Mouse (Mus musculus): ENCODE results near the gene Hoxc13. TPM values are rescaled to one million over a fixed set of nuclear protein-coding genes. Genes with fewer than 3 reads are reported as not detected.

Hoxc13 gene
- polyA plus RNA-seq, 1 experiment from 2014 or later: not detected

DNA sequence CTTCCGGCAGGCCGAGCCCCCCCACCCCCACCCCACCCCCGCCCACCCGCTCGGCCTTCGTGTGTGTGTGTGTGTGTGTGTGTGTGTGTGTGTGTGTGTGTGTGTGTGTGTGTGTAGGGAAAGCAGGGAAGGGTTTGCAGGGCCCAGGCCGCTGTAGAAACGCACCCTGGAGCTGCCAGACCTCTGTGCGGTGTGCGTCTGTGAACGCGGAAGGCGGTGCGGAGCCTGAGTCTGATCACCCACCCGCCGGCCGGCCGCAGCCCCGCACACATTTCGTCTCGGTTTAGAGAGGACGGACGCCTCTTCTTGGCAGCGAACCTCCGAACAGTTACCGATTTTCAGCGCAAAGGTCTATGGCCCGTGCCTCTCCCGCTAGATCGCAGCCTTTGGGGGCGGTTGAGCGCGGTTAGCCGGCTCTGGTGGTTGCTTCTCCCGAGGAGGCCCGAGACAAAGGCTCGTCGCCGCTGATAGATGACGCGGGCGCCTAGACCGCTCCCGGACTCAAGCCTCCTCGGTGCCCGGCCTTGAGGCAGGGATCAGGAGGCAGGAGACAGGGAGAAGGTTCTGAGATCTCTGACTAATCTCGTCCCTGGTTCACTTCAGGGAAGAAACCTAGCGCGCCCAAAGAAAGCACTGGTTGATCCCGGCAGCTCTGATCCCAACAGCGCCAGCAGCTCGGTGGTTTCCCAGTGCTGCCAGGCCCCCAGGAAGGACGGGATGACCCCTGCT is 22.0 kb downstream of the Hoxc13 start:
- 0 out of 2 replicates have a peak overlapping the region, but pooled peaks have one; percentile 21 for H3K9ac ChIP-seq
- under 1% methylated on average over 53 of the region's 53 CpGs for WGBS

DNA sequence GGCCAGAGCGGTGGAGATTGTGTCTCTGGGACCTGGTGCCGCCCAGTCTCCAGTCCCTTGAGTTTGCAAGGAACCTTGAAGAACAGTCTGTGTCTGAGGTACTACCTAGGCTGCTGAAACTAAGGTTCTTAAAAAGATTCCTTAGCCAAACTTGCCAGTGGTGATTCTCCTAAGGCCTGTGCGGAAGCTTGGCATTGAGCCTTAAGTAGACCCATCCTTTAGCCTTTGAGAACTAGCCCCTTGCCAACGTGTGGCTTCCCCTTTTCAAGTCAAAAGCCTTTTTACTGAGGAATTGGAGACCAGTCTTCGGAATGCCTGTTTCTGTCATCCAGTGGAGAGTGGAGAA is 22.5 kb downstream of the Hoxc13 start:
- Histone ChIP-seq H3K27ac (no peak overlapping the region), H3K27me3 (peaks cover 100% of the 10 kb centered on the region), H3K4me1 (peaks cover 18% of the 10 kb centered on the region), H3K9ac (no peak overlapping the region), H3K4me2 (peak overlapping the region; percentile 60), H3K4me3 (replicated peaks) (peak overlapping the region; percentile 41; the same call in 1 of the 2 replicates), H3K9me3 (replicated peaks) (no peaks in the 10 kb centered on the region), H3K36me3 (no peaks in the 10 kb centered on the region)
- peak; percentile 65; the same call in 1 of the 2 replicates for ATAC-seq (replicated peaks; ENCODE audit: low FRiP score)
- WGBS: 8% methylated on average over 5 of the region's 5 CpGs

More for the DNA sequence above, 22.0 kb downstream of the Hoxc13 start:
- Histone ChIP-seq H3K36me3 (no peaks in the 10 kb centered on the region), H3K4me1 (peaks cover 18% of the 10 kb centered on the region), H3K9me3 (replicated peaks) (no peaks in the 10 kb centered on the region), H3K4me3 (replicated peaks) (peak overlapping the region; percentile 41), H3K4me2 (peak overlapping the region; percentile 60), H3K27ac (no peak overlapping the region), H3K27me3 (peaks cover 100% of the 10 kb centered on the region)
- ATAC-seq (replicated peaks; ENCODE audit: low FRiP score): peak; percentile 61

DNA sequence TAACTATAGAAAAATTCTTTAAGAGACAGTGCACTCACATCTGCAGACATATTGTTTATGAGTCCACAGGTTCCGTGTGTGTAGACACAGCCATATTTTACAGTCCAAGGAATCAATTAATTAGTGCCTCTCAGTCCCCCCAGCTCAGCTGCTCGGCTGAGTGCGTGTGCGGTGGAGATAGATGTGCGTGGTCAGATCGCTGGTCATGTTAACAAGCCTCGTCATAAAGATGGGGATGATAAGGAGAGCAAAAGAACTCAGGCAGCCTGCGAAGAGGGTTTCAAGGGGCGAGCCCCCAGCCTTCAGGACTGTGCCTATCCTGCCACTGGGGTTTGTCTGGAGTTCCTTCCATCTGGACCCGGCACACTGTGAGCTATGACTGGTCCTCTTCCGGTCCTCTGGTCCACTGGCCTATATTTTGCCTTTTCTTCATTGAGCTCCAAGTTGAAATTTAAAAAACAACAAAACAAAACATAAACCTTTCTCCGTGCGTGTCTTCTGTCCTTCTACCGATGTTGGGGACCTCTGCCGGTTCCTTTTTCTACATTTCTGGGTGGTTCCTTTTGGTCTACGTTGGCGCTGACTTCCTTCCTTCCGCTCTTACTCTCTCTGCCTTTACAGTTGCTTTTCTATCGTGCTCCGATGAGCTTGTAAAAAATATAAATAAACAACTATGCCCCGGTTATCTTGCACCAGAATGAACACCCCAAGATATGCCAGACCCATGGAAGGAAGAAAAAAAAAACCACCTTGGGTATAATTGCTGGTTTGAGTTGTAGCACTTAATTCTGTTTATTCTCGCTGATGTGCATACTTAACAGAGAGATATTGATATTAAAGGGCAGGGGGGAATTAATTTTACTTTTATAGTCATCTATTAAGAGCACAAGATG is 24.5 kb downstream of the Hoxc13 start:
- H3K4me2 ChIP-seq: no peak overlapping the region
- peaks cover 16% of the 10 kb centered on the region for H3K4me1 ChIP-seq
- H3K36me3 ChIP-seq: no peaks in the 10 kb centered on the region
- no peaks in the 10 kb centered on the region for H3K9me3 ChIP-seq (replicated peaks)
- no peak overlapping the region for H3K9ac ChIP-seq
- H3K4me3 ChIP-seq (replicated peaks): no peak overlapping the region
- ATAC-seq (replicated peaks; ENCODE audit: low FRiP score): no peak
- WGBS: 13% methylated on average over 22 of the region's 22 CpGs
- peaks cover 99% of the 10 kb centered on the region for H3K27me3 ChIP-seq
- H3K27ac ChIP-seq: no peak overlapping the region

DNA sequence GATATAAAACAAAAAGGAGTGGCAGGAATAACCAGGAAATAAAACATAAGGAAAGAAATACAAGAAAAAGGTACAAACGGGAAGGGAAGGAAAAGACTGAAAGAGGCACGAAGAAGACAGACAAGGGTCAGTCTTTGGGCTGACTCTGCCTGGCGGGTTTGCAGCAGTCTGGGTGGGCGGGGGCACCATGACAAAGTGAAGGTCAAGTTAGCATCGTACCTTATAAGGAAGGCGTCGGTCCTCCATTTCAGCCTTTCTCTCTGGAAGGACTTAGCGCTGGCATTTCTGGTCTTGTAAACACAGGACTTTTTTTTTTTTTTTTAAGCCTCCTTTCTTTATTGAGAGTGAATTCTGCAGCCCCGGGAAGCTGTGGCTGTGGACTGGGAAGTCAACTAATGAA is 26.4 kb downstream of the Hoxc13 start:
- 5% methylated on average over 9 of the region's 9 CpGs for WGBS
- no peaks in the 10 kb centered on the region for H3K36me3 ChIP-seq
- no peak overlapping the region for H3K27ac ChIP-seq

DNA sequence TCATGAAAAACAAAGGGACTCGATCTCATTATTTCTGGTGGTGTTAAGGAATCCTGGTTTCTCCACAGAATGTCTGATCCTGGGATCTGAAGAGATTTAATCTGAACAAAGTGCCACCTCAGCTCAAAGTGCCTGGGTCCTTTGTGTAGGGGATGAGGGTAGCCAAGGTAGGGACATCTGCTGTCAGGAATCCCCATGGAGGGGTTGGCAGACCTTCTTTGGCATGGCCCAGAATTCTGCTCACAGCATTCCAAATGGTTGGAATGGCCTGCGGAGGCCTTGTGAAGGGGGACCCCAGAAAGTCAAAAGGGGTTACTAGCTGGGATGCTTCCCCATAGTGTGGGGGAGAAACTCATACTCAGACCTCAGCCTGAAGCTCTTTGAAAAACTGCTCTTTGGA is 27.9 kb downstream of the Hoxc13 start:
- Histone ChIP-seq H3K4me3 (replicated peaks) (no peak overlapping the region), H3K36me3 (no peaks in the 10 kb centered on the region), H3K4me2 (no peak overlapping the region), H3K4me1 (peaks cover 15% of the 10 kb centered on the region), H3K9ac (no peak overlapping the region), H3K27ac (no peak overlapping the region), H3K27me3 (peaks cover 99% of the 10 kb centered on the region), H3K9me3 (replicated peaks) (no peaks in the 10 kb centered on the region)
- 32% methylated on average over 2 of the region's 2 CpGs for WGBS
- ATAC-seq (replicated peaks; ENCODE audit: low FRiP score): no peak

More for the DNA sequence above, 26.4 kb downstream of the Hoxc13 start:
- H3K9me3 ChIP-seq (replicated peaks): no peaks in the 10 kb centered on the region
- no peak for ATAC-seq (replicated peaks; ENCODE audit: low FRiP score)
- H3K4me1 ChIP-seq: peaks cover 19% of the 10 kb centered on the region
- H3K9ac ChIP-seq: no peak overlapping the region
- H3K27me3 ChIP-seq: peaks cover 99% of the 10 kb centered on the region
- no peak overlapping the region for H3K4me3 ChIP-seq (replicated peaks)
- H3K4me2 ChIP-seq: no peak overlapping the region

DNA sequence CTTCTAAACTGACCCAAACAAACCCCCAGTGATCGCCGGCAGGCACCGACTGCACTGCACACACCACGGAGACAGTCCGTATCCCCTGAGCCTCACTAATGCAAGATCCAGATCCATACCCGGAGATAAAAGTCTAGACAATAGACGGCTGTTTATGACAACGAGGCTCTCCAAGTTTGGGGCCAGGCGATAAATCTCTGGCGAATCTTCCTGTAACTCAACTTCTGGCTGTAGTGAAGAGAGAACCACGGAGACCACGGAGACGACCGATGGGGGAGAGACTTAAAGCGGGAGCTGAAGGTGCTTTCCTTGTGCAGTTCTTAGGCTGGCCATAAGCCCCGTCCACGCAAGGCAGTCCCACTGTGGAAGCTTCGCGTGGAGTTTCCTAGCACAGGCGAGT is 28.8 kb downstream of the Hoxc13 start:
- Histone ChIP-seq H3K27ac (no peak overlapping the region), H3K9ac (no peak overlapping the region), H3K9me3 (replicated peaks) (no peaks in the 10 kb centered on the region), H3K27me3 (peaks cover 98% of the 10 kb centered on the region), H3K4me2 (0 out of 2 replicates have a peak overlapping the region, but pooled peaks have one; percentile 16), H3K36me3 (no peaks in the 10 kb centered on the region), H3K4me1 (peaks cover 23% of the 10 kb centered on the region), H3K4me3 (replicated peaks) (no peak overlapping the region)
- WGBS: 4% methylated on average over 20 of the region's 20 CpGs
- no peak for ATAC-seq (replicated peaks; ENCODE audit: low FRiP score)

DNA sequence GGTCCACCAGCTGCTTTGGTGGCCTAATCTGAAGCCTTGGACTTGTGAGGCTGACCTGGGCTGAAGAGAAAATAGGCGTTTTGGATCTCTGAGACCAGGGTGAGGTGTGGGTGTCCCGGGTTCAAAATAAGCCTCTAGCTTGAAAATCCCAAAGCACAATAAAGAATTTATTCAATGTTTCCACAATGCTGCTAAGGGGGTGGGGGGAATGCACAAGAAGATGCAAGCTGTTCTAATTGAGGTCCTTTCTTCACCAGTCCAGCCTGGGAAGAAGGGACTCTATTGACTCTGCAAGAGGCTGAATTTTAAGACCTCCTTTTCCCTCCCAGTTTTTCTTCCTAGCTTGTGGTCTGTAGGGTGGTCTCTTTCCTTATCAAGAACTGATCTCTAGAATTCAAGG is 30.0 kb downstream of the Hoxc13 start:
- Histone ChIP-seq H3K36me3 (no peaks in the 10 kb centered on the region), H3K27ac (no peak overlapping the region), H3K4me2 (peak overlapping the region; percentile 36; the same call in 1 of the 2 replicates), H3K4me1 (peaks cover 32% of the 10 kb centered on the region), H3K9me3 (replicated peaks) (no peaks in the 10 kb centered on the region), H3K9ac (no peak overlapping the region), H3K4me3 (replicated peaks) (no peak overlapping the region), H3K27me3 (peaks cover 88% of the 10 kb centered on the region)
- WGBS: 32% methylated on average over 2 of the region's 2 CpGs
- no peak for ATAC-seq (replicated peaks; ENCODE audit: low FRiP score)

DNA sequence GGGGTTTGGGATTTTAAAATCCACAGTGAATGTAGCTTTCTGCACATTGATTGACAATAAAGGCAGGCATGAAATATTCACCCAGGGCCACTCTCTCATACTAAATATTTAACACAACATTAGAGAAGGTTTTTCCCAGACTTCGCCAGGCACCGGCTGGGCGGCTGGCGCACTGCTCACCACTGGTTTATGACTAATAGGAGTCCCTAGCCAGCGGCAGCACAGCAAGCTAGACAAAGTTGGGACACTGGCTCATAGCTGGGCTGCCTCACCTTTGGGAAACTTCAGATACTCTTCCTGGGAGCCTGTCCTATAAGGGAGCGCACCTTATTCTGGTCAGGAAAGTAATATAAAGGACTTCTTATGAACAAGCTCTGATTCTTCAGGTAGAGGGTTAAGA is 32.7 kb downstream of the Hoxc13 start:
- H3K36me3 ChIP-seq: no peaks in the 10 kb centered on the region
- 0 out of 2 replicates have a peak overlapping the region, but pooled peaks have one; percentile 21 for H3K9ac ChIP-seq
- peaks cover 84% of the 10 kb centered on the region for H3K27me3 ChIP-seq
- ATAC-seq (replicated peaks; ENCODE audit: low FRiP score): no peak
- H3K4me3 ChIP-seq (replicated peaks): peak overlapping the region; percentile 59
- peak overlapping the region; percentile 78 for H3K4me2 ChIP-seq
- WGBS: 30% methylated on average over 6 of the region's 6 CpGs
- H3K4me1 ChIP-seq: peaks cover 56% of the 10 kb centered on the region
- H3K27ac ChIP-seq: no peak overlapping the region
- no peaks in the 10 kb centered on the region for H3K9me3 ChIP-seq (replicated peaks)

DNA sequence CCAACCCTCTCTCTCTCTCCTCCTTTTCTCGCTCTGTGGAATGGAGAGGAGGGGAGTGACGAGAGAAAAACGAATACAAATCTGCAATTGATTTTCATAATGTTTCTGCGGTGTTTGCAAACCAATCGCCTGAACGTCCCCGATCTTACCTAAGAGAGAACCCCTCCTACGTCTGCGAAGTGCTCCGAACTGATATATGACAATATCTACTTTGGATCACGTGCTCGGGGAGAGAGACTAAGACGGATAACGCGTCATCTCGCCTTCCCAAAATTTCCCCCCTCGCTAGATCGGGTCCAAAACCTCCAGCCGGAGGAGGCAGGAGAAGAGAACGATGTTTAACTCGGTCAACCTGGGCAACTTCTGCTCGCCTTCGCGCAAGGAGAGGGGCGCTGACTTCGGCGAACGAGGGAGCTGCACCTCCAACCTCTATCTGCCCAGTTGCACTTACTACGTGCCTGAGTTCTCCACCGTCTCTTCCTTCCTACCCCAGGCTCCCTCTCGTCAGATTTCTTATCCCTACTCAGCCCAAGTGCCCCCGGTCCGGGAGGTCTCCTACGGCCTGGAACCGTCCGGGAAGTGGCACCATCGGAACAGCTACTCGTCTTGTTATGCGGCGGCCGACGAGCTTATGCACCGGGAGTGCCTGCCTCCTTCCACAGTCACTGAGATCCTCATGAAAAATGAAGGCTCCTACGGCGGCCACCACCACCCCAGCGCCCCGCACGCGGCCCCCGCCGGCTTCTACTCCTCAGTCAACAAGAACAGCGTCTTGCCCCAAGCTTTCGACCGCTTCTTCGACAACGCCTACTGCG is 33.5 kb downstream of the Hoxc13 start, which contains the start of gene Hoxc11:
Gene Hoxc11, plus strand, starts transcription at position 236 of the 815 bp plus-strand sequence.
- Histone ChIP-seq H3K36me3 (no peaks in the 10 kb centered on the region), H3K9me3 (replicated peaks) (no peaks in the 10 kb centered on the region), H3K4me2 (peak within 1 kb of the TSS; percentile 78), H3K4me3 (replicated peaks) (peak within 1 kb of the TSS; percentile 59), H3K27ac (peak within 1 kb of the TSS; percentile 93), H3K27me3 (peaks cover 79% of the 10 kb centered on the region), H3K4me1 (peaks cover 60% of the 10 kb centered on the region), H3K9ac (peak within 1 kb of the TSS; percentile 70)
- WGBS: under 1% methylated on average over 56 of the region's 57 CpGs
- ATAC-seq (replicated peaks; ENCODE audit: low FRiP score): peak; percentile 19

DNA sequence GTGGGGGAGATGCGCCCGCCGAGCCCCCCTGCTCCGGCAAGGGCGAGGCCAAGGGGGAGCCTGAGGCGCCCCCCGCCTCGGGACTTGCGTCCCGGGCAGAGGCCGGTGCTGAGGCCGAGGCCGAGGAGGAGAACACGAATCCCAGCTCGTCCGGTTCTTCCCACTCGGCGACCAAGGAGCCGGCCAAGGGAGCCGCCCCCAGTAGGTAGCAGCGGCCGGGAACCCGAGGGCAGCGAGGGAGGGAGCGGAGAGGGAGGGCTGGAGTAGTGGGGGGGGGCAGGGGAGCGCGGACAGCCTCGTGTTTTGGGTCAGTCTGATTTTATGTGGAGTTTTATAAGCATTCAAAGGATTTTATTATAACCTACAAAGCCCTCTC is 34.1 kb downstream of the Hoxc13 start:
- H3K4me1 ChIP-seq: peaks cover 61% of the 10 kb centered on the region
- 2% methylated on average over 28 of the region's 28 CpGs for WGBS
- ATAC-seq (replicated peaks; ENCODE audit: low FRiP score): peak; percentile 31
- no peaks in the 10 kb centered on the region for H3K9me3 ChIP-seq (replicated peaks)
- no peaks in the 10 kb centered on the region for H3K36me3 ChIP-seq
- H3K27me3 ChIP-seq: peaks cover 79% of the 10 kb centered on the region
- peak overlapping the region; percentile 59 for H3K4me3 ChIP-seq (replicated peaks)
- H3K9ac ChIP-seq: peak overlapping the region; percentile 70
- H3K4me2 ChIP-seq: peak overlapping the region; percentile 78
- peak overlapping the region; percentile 93 for H3K27ac ChIP-seq

DNA sequence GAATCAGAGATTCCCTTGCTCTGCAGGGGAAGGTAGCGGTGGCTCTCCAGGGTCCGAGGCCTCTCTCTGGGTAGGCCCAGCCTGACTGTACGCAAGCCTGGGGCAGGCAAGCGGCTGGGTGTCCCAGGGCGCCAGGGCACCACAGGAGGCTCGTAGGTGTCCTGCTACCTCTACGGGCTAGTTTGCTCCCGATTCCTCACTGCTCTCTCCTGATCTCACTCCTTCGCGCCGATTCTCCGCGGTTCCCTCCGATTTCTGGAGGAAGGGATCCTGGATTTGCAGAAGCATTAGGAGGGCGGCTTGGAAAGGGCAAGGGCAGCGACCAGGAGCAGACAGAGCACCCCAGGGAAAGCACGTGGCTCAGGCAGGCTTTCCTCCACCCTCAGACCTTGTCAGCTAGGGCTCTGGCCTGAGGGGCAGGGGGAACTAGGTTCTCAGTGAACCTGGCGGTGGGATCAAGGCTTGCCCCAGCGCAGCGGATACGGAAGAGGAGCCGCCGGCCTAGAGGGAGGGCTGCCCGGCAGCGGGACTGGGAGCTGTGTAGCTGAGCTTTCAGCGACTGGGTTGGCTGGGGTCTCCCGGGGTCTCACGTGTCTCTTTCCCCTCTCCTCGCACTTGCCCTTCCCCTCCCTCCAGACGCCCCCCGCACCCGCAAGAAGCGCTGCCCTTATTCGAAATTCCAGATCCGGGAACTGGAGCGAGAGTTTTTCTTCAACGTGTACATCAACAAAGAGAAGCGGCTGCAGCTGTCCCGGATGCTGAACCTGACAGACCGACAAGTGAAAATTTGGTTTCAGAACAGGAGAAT is 35.1 kb downstream of the Hoxc13 start:
- Histone ChIP-seq H3K36me3 (no peaks in the 10 kb centered on the region), H3K9ac (peak overlapping the region; percentile 70), H3K27me3 (peaks cover 76% of the 10 kb centered on the region), H3K4me2 (peak overlapping the region; percentile 78), H3K9me3 (replicated peaks) (no peaks in the 10 kb centered on the region), H3K4me3 (replicated peaks) (peak overlapping the region; percentile 59), H3K4me1 (peaks cover 66% of the 10 kb centered on the region), H3K27ac (peak overlapping the region; percentile 93)
- 0 out of 2 replicates have a peak, but pooled peaks have one; percentile 17 for ATAC-seq (replicated peaks; ENCODE audit: low FRiP score)
- whole genome bisulfite sequencing: 1% methylated on average over 40 of the region's 40 CpGs

All from kidney, embryonic 15.5 days (tissue).